8 mouse cellular contexts compared by ENCODE assay signal in the genomic region with DNA sequence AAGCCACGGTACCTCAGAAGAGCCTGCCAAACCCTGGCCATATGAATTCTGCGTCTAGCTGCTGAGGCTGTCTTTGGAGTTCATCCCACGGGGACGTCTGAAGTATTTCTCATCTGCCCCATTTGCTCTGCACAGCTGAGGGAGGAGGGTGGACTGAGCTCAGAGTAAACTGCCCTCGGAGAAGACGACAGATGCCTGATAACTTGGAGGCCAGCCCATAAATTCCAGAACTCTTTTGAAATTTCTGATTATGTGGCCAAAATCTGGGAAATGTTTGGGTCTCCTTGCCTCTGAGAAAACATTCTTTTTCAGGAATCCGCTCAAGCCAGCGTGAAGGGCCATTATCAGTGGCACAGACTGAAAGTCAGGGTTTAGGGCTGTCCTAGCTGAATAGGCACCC. TPM values are rescaled to one million over a fixed set of nuclear protein-coding genes. Genes with fewer than 3 reads are reported as not detected.
DNase-seq lines count a peak whose midpoint lies in the region; ATAC-seq and TF ChIP-seq lines count a peak whose summit lies in the region.

No protein-coding gene starts in this region.

- 75% methylated on average over 8 of the region's 8 CpGs for WGBS in spleen, adult 2 months
- WGBS in limb, embryonic 13.5 days = 41% methylated on average over 8 of the region's 8 CpGs

- TF ChIP-seq POLR2A in spleen, adult 2 months (IDR thresholded peaks at IDR 0.05; ENCODE audit: low read depth, low read length) = no peak

- 0 out of 2 replicates have a peak, but pooled peaks have one; percentile 59 for ATAC-seq in limb, embryonic 13.5 days (ENCODE audit: low FRiP score, low read depth)

- peaks cover 3% of the 10 kb centered on the region; the same call in 1 of the 2 replicates for H3K4me1 ChIP-seq in spleen, adult 2 months (ENCODE audit: control insufficient read depth, insufficient read depth, insufficient read length)
- peaks cover 58% of the 10 kb centered on the region for H3K4me1 ChIP-seq in limb, embryonic 13.5 days

- H3K4me3 ChIP-seq in spleen, adult 2 months (ENCODE audit: extremely low read depth, insufficient read depth, insufficient read length) = no peak overlapping the region
- H3K4me3 ChIP-seq in limb, embryonic 13.5 days = no peak overlapping the region

- 0 out of 2 replicates have a peak overlapping the region, but pooled peaks have one; percentile 37 for H3K27ac ChIP-seq in spleen, adult 2 months (ENCODE audit: insufficient read depth, low read length)
- H3K27ac ChIP-seq in limb, embryonic 13.5 days = peak overlapping the region; percentile 40; the same call in 1 of the 2 replicates

- no peak overlapping the region for H3K4me2 ChIP-seq in limb, embryonic 13.5 days (replicated peaks)

- no peaks in the 10 kb centered on the region for H3K27me3 ChIP-seq in spleen, adult 2 months (ENCODE audit: control insufficient read depth, insufficient read depth, low read length)
- no peaks in the 10 kb centered on the region for H3K27me3 ChIP-seq in limb, embryonic 13.5 days

- no peaks in the 10 kb centered on the region for H3K9me3 ChIP-seq in limb, embryonic 13.5 days

- no peaks in the 10 kb centered on the region for H3K36me3 ChIP-seq in spleen, adult 2 months (ENCODE audit: control insufficient read depth, insufficient read depth, low read length)
- H3K36me3 ChIP-seq in limb, embryonic 13.5 days = no peaks in the 10 kb centered on the region

- peak; percentile 50 for DNase-seq in adrenal gland, adult 8-10 months
- no peak for DNase-seq in adrenal gland, adult 18-20 months (ENCODE audit: low spot score in 2 of 2)
- no peak for DNase-seq in spleen, adult 2 months (ENCODE audit: low read depth in 1 of 2, low spot score in 2 of 2)
- DNase-seq in spleen, postnatal 36 days (ENCODE audit: low spot score in 2 of 2) = no peak
- DNase-seq in thymus, postnatal 36 days = no peak
- no peak for DNase-seq in layer of hippocampus, adult 11-12 months (ENCODE audit: low spot score)
- DNase-seq in layer of hippocampus, postnatal 14 days (ENCODE audit: low spot score in 2 of 2) = no peak

- H3K9ac ChIP-seq in limb, embryonic 13.5 days = no peak overlapping the region

- TF ChIP-seq CTCF in spleen, adult 2 months (IDR thresholded peaks at IDR 0.05; ENCODE audit: extremely low read depth, insufficient read depth, insufficient read length, insufficient replicate concordance) = no peak

RNA-seq across cellular contexts. Expression of a gene that starts 30.8 kb away (rescaled TPM):
- total RNA-seq in adrenal gland, adult 8-10 months (2022) = 10 to 100 TPM; 27.2 to 44.9 (median 35.5) TPM
- total RNA-seq in adrenal gland, adult 18-20 months (2021) = 10 to 100 TPM; 20.5 to 24.9 TPM
- polyA plus RNA-seq in spleen, adult 2 months (2012; rRNA removed) = 19.1 and 21.3 TPM in 2 replicates
- polyA plus RNA-seq in limb, embryonic 13.5 days (2015; fragmentation: Nextera tagmentation; extraction: Ambion mirVana) = 23.9 and 24.5 TPM in 2 replicates
- 10 to 100 TPM; 20.9 to 21.7 TPM for total RNA-seq in layer of hippocampus, postnatal 14 days (2021)
